Mouse (Mus musculus): ENCODE data around the gene Cdc42se1. TPM values are rescaled to one million over a fixed set of nuclear protein-coding genes. Genes with fewer than 3 reads are reported as not detected.
A peak's percentile ranks its signal among the peaks of the same experiment; 100 is the strongest.

The Cdc42se1 gene
- total RNA-seq, 2 experiments from 2014 or later = 67.5 to 77.5 TPM

DNA sequence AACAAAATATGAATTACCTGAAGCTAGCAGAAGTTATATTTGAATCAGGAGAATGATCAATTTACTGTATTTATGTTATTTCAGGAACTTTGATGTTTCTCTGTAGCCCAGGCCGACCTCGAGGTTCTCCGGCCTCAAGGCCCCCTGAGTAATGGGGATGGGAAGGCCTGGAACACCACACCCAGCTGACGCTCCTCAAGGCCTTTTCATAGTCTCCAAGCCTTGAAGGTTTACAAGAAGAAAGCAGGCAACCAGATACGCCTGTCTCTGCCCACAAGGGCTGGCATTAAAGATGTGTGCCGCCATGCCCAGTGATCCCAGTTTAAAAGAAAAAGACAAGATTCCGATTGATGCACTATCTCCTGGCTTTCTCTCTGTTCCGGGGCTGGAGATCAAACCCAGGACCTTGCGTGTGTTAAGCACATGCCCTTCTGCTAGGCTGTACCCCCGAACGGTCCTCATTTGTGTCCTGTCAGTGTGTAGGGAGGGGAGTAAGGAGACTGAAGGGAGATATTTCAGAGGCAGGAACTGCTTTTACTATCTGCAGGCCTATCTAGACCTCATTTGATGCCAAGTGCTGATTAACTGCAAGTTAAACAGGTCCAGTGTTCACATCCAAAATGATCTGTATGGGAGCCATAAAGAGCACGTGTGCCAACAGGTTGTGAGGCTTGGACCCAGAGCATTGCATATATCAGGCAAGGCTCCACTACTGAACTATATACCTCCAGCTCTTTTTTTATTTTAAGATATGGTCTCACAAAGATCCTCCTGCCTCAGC, 56.2 kb downstream of the Cdc42se1 start:
- no peak for TF ChIP-seq CTCF (conservative IDR thresholded peaks at IDR 0.05)
- Histone ChIP-seq H3K4me3 (peak overlapping the region; percentile 75), H3K27ac (peak overlapping the region; percentile 96)
- DNase-seq (ENCODE audit: low spot score in 2 of 2) = no peak

DNA sequence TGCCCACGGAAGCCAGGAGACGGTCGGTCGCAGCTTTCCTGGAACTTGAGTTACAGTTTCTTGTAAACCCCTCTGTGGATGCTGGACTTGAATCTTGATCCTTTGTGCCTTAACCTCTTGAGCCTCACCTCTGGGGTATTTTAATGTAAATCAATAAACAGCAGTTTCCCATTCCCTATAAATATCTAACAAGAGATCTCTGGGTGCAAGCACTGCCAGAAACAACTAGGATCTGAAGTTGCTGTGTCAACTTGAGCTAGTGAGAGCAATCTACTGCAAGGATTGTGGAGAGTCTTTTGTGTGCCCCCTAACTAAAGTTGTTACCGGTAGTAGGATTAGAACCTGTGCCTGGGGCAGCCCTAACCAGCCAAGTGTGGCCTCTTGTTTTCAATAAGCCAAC, 56.9 kb downstream of the Cdc42se1 start:
- no peak overlapping the region; the same call in 1 of the 2 replicates for H3K27ac ChIP-seq
- peak overlapping the region; percentile 75; the same call in 1 of the 2 replicates for H3K4me3 ChIP-seq
- no peak for DNase-seq (ENCODE audit: low spot score in 2 of 2)
- no peak for TF ChIP-seq CTCF (conservative IDR thresholded peaks at IDR 0.05)

Other genes starting within 250 kb of the Cdc42se1 start
- 10 to 100 TPM; 26.2 to 26.6 TPM for gene Zfp687, start 213.3 kb upstream of the Cdc42se1 start, total RNA-seq (2021)
- gene Psmd4, start 186.1 kb upstream of the Cdc42se1 start, total RNA-seq (2021) = 100 to 1,000 TPM; 158 to 160 TPM
- gene Pip5k1a, start 121.8 kb upstream of the Cdc42se1 start, total RNA-seq (2021) = 10 to 100 TPM; 64.1 to 71.0 TPM
- gene Vps72, start 117.7 kb upstream of the Cdc42se1 start, total RNA-seq (2021) = 10 to 100 TPM; 43.5 to 46.1 TPM
- gene Tmod4, start 104.3 kb upstream of the Cdc42se1 start, total RNA-seq (2021) = under 1 TPM in 1 of 2 experiments, not detected in 1; 0.71 TPM
- gene Scnm1, start 94.7 kb upstream of the Cdc42se1 start, total RNA-seq (2021) = 10 to 100 TPM; 50.4 to 57.5 TPM
- gene Lysmd1, start 94.6 kb upstream of the Cdc42se1 start, total RNA-seq (2021) = 10 to 100 TPM; 16.4 to 16.7 TPM
- 1 to 10 TPM; 2.5 to 2.7 TPM for gene Tnfaip8l2, start 86.4 kb upstream of the Cdc42se1 start, total RNA-seq (2021)
- gene Sema6c, start 68.3 kb upstream of the Cdc42se1 start, total RNA-seq (2021) = 10 to 100 TPM; 33.9 to 46.6 TPM
- gene Gabpb2, start 10.8 kb upstream of the Cdc42se1 start, total RNA-seq (2021) = 10 to 100 TPM; 15.4 to 20.0 TPM
- 100 to 1,000 TPM; 287 to 294 TPM for gene Mllt11, start 3.4 kb downstream of the Cdc42se1 start, total RNA-seq (2021)
- under 1 TPM; 0.25 to 0.54 TPM for gene Gm128, start 12.9 kb downstream of the Cdc42se1 start, total RNA-seq (2021)
- gene Bnipl, start 22.5 kb downstream of the Cdc42se1 start, total RNA-seq (2021) = under 1 TPM; 0.37 to 0.69 TPM
- gene Mindy1, start 52.6 kb downstream of the Cdc42se1 start, total RNA-seq (2021) = 10 to 100 TPM; 19.1 to 22.7 TPM
- gene Prune1, start 53.3 kb downstream of the Cdc42se1 start, total RNA-seq (2021) = 10 to 100 TPM; 22.0 to 22.4 TPM
- 1 to 10 TPM; 1.5 TPM for gene Anxa9, start 78.4 kb downstream of the Cdc42se1 start, total RNA-seq (2021)
- gene Cers2, start 86.1 kb downstream of the Cdc42se1 start, total RNA-seq (2021) = 10 to 100 TPM; 53.1 to 63.3 TPM
- gene Setdb1, start 128.5 kb downstream of the Cdc42se1 start, total RNA-seq (2021) = 10 to 100 TPM; 37.7 to 39.2 TPM
- not detected for gene 4930558C23Rik, start 174.1 kb downstream of the Cdc42se1 start, total RNA-seq (2021)
- 10 to 100 TPM; 36.0 to 45.1 TPM for gene Arnt, start 205.7 kb downstream of the Cdc42se1 start, total RNA-seq (2021)